Mouse (Mus musculus): ENCODE results near the gene Tas2r143. TPM values are rescaled to one million over a fixed set of nuclear protein-coding genes. Genes with fewer than 3 reads are reported as not detected.

The Tas2r143 gene
- not detected in 2 replicates for polyA plus RNA-seq (2012; rRNA removed; ENCODE audit: low replicate concordance)

GRCm38 (mm10) chr6:42399938-42400337 is at the start of gene Tas2r143:
Gene Tas2r143, plus strand, starts transcription at chr6:42400238.

GRCm38 (mm10) chr6:42372816-42373547 is 27.1 kb upstream of the Tas2r143 start, which contains the start of gene Epha1:
Gene Epha1, minus strand, starts transcription at chr6:42373268.

GRCm38 (mm10) chr6:42405134-42405533 is 5.1 kb downstream of the Tas2r143 start, which contains the start of gene Tas2r135:
Gene Tas2r135, plus strand, starts transcription at chr6:42405434.

GRCm38 (mm10) chr6:42434446-42434845 is 34.4 kb downstream of the Tas2r143 start, which contains the start of gene Tas2r126:
Gene Tas2r126, plus strand, starts transcription at chr6:42434535.

Other genes starting within 250 kb of the Tas2r143 start
- not detected in 2 replicates for gene Tas2r144, start 184.9 kb upstream of the Tas2r143 start, polyA plus RNA-seq (2012; rRNA removed; ENCODE audit: low replicate concordance)
- gene Gstk1, start 154.3 kb upstream of the Tas2r143 start, polyA plus RNA-seq (2012; rRNA removed; ENCODE audit: low replicate concordance): 35.3 and 42.7 TPM in 2 replicates
- 28.7 and 43.7 TPM in 2 replicates for gene Tmem139, start 138.3 kb upstream of the Tas2r143 start, polyA plus RNA-seq (2012; rRNA removed; ENCODE audit: low replicate concordance)
- gene Casp2, start 135.3 kb upstream of the Tas2r143 start, polyA plus RNA-seq (2012; rRNA removed; ENCODE audit: low replicate concordance): 9.4 and 17.3 TPM in 2 replicates
- gene Clcn1, start 113.6 kb upstream of the Tas2r143 start, polyA plus RNA-seq (2012; rRNA removed; ENCODE audit: low replicate concordance): 0.15 and 0.54 TPM in 2 replicates
- 0.08 and 0.09 TPM in 2 replicates for gene Fam131b, start 75.6 kb upstream of the Tas2r143 start, polyA plus RNA-seq (2012; rRNA removed; ENCODE audit: low replicate concordance)
- gene Zyx, start 50.6 kb upstream of the Tas2r143 start, polyA plus RNA-seq (2012; rRNA removed; ENCODE audit: low replicate concordance): 165 and 301 TPM in 2 replicates
- 30.8 and 60.3 TPM in 2 replicates for gene Epha1, start 27.0 kb upstream of the Tas2r143 start, polyA plus RNA-seq (2012; rRNA removed; ENCODE audit: low replicate concordance)
- gene Tas2r135, start 5.2 kb downstream of the Tas2r143 start, polyA plus RNA-seq (2012; rRNA removed; ENCODE audit: low replicate concordance): not detected in 2 replicates
- not detected in 2 replicates for gene Tas2r126, start 34.3 kb downstream of the Tas2r143 start, polyA plus RNA-seq (2012; rRNA removed; ENCODE audit: low replicate concordance)
- gene Olfr458, start 65.0 kb downstream of the Tas2r143 start, polyA plus RNA-seq (2012; rRNA removed; ENCODE audit: low replicate concordance): not detected in 2 replicates
- not detected in 2 replicates for gene Olfr457, start 76.1 kb downstream of the Tas2r143 start, polyA plus RNA-seq (2012; rRNA removed; ENCODE audit: low replicate concordance)
- gene Olfr456, start 87.0 kb downstream of the Tas2r143 start, polyA plus RNA-seq (2012; rRNA removed; ENCODE audit: low replicate concordance): not detected in 2 replicates
- gene Olfr455, start 147.3 kb downstream of the Tas2r143 start, polyA plus RNA-seq (2012; rRNA removed; ENCODE audit: low replicate concordance): not detected in 2 replicates
- not detected in 2 replicates for gene Tcaf3, start 197.5 kb downstream of the Tas2r143 start, polyA plus RNA-seq (2012; rRNA removed; ENCODE audit: low replicate concordance)
- 2.0 and 3.3 TPM in 2 replicates for gene Tcaf2, start 245.0 kb downstream of the Tas2r143 start, polyA plus RNA-seq (2012; rRNA removed; ENCODE audit: low replicate concordance)